Mouse (Mus musculus) liver, postnatal 0 days (tissue): Measurements from ENCODE around the gene Rab2b. TPM values are rescaled to one million over a fixed set of nuclear protein-coding genes. Genes with fewer than 3 reads are reported as not detected.

Source experiments
- ATAC-seq: fragments of 200-750 bp; cut with Nextera tagmentation; 2 replicates; pipeline ENCODE4 v1.8.0; 2017; ENCODE audit warnings: mild to moderate bottlenecking, moderate library complexity
- DNase-seq: peaks from one replicate; pipeline ENCODE4 v3.0.0-alpha.2; 2016
- H3K27ac ChIP-seq: fragments of 300-500 bp; sonication (generic); 2 replicates; pipeline ENCODE4 v1.5.1; 2014; ENCODE audit warnings: antibody characterized with exemption, moderate library complexity, mild to moderate bottlenecking, low read depth
- H3K27me3 ChIP-seq: fragments of 300-500 bp; sonication (generic); 2 replicates; pipeline ENCODE4 v1.6.1; 2014; ENCODE audit warnings: low read length, control low read depth, mixed read lengths; ENCODE audit not compliant: insufficient read depth
- H3K36me3 ChIP-seq: fragments of 300-500 bp; sonication (generic); replicated peaks from 2 replicates; pipeline ENCODE4 v1.6.1; 2014; ENCODE audit warnings: mild to moderate bottlenecking, control low read depth, low read length, moderate library complexity, mixed read lengths; ENCODE audit not compliant: insufficient read depth
- H3K4me1 ChIP-seq: fragments of 300-500 bp; sonication (generic); 2 replicates; pipeline ENCODE4 v1.6.1; 2014; ENCODE audit warnings: antibody characterized with exemption, mild to moderate bottlenecking, control low read depth; ENCODE audit not compliant: insufficient read depth
- H3K4me2 ChIP-seq: fragments of 300-500 bp; sonication (generic); 2 replicates; pipeline ENCODE4 v1.6.1; 2014; ENCODE audit warnings: low read depth, mild to moderate bottlenecking, low read length, moderate library complexity, mixed read lengths
- H3K4me3 ChIP-seq: fragments of 300-500 bp; sonication (generic); 2 replicates; pipeline ENCODE4 v1.5.1; 2014; ENCODE audit warnings: low read depth, low read length
- H3K9ac ChIP-seq: fragments of 300-500 bp; sonication (generic); replicated peaks from 2 replicates; pipeline ENCODE4 v1.6.1; 2014; ENCODE audit warnings: mild to moderate bottlenecking, moderate library complexity
- H3K9me3 ChIP-seq: fragments of 300-500 bp; sonication (generic); 2 replicates; pipeline ENCODE4 v1.6.1; 2016; ENCODE audit warnings: mild to moderate bottlenecking, control low read depth, low read length, mixed read lengths
- CTCF ChIP-seq: sonication (generic); IDR thresholded peaks from 2 replicates; pipeline ENCODE4 v1.5.1; 2016; ENCODE audit warnings: antibody characterized with exemption, low read depth
- EP300 ChIP-seq: IDR thresholded peaks from 2 replicates; pipeline ENCODE4 v1.6.1; 2016; ENCODE audit warnings: antibody characterized with exemption, low read depth, mild to moderate bottlenecking
- WGBS: fragments of 180-500 bp; shearing (Covaris S2); extraction: QIAGEN DNeasy Blood & Tissue Kit; methylation state at CpG from one replicate; pipeline ENCODE4 v1.1.7; 2014; ENCODE audit not compliant: insufficient replicate concordance; 5-methylcytosine and 5-hydroxymethylcytosine counted together
- polyA plus RNA-seq: library from polyadenylated mRNA; unstranded; fragments of >200 nt; fragmentation: Nextera tagmentation; extraction: Ambion mirVana; gene quantifications from 2 replicates; pipeline ENCODE4 v1.2.1, GENCODE M21; 2015

Gene Rab2b
- polyA plus RNA-seq, 1 experiment from 2014 or later = 2.7 TPM

DNA sequence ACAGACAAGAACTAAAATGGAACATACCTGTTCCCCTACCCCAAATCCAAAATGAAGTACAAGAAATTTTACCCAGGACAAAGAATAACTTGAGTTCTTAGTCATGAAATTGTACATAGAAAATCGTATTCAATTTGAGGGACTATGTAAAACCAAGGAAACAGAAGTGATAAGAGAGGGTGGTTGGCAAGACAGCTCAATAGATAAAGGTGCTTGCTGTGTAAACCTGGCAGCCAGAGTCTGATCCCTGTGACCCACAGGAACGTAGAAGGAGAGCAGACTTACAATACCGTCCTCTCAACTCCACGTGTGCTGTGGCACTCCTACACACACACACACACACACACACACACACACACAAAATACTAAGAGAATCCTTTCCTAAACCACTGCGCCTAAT is 62.1 kb downstream of the Rab2b start:
- ATAC-seq = no peak
- peaks cover 84% of the 10 kb centered on the region for H3K36me3 ChIP-seq
- TF ChIP-seq EP300 = no peak
- no peak for TF ChIP-seq CTCF
- no peaks in the 10 kb centered on the region for H3K27me3 ChIP-seq
- H3K9me3 ChIP-seq = no peaks in the 10 kb centered on the region
- H3K4me2 ChIP-seq = no peak overlapping the region
- DNase-seq = no peak
- no peak overlapping the region for H3K9ac ChIP-seq
- no peak overlapping the region for H3K27ac ChIP-seq
- WGBS = 71% methylated on average over 5 of the region's 5 CpGs
- no peak overlapping the region for H3K4me3 ChIP-seq
- H3K4me1 ChIP-seq = no peaks in the 10 kb centered on the region

Other genes starting within 250 kb of the Rab2b start
- not detected in 2 replicates for gene Olfr221, start 237.1 kb downstream of the Rab2b start, polyA plus RNA-seq
- 124 and 129 TPM in 2 replicates for gene Hnrnpc, start 175.5 kb downstream of the Rab2b start, polyA plus RNA-seq
- gene Rpgrip1, start 168.8 kb downstream of the Rab2b start, polyA plus RNA-seq = 23.9 and 30.7 TPM in 2 replicates
- 15.7 and 18.0 TPM in 2 replicates for gene Supt16, start 82.1 kb downstream of the Rab2b start, polyA plus RNA-seq
- gene Chd8, start 21.8 kb downstream of the Rab2b start, polyA plus RNA-seq = 8.5 and 10.0 TPM in 2 replicates
- gene Tox4, start 399 bp downstream of the Rab2b start, polyA plus RNA-seq = 12.1 and 13.4 TPM in 2 replicates
- 7.2 and 8.1 TPM in 2 replicates for gene Mettl3, start 25.6 kb upstream of the Rab2b start, polyA plus RNA-seq
- gene Sall2, start 49.2 kb upstream of the Rab2b start, polyA plus RNA-seq = 0.63 and 0.85 TPM in 2 replicates
- not detected in 2 replicates for gene Olfr1513, start 76.9 kb upstream of the Rab2b start, polyA plus RNA-seq
- not detected in 2 replicates for gene Olfr1512, start 99.6 kb upstream of the Rab2b start, polyA plus RNA-seq
- not detected in 2 replicates for gene Olfr1511, start 117.8 kb upstream of the Rab2b start, polyA plus RNA-seq
- not detected in 2 replicates for gene Olfr1510, start 134.8 kb upstream of the Rab2b start, polyA plus RNA-seq
- not detected in 2 replicates for gene Olfr1509, start 163.4 kb upstream of the Rab2b start, polyA plus RNA-seq
- gene Olfr1508, start 187.9 kb upstream of the Rab2b start, polyA plus RNA-seq = not detected in 2 replicates
- gene Olfr1507, start 216.2 kb upstream of the Rab2b start, polyA plus RNA-seq = not detected in 2 replicates